Mouse (Mus musculus): ENCODE measurements around the gene Jade1. TPM values are rescaled to one million over a fixed set of nuclear protein-coding genes. Genes with fewer than 3 reads are reported as not detected.

The Jade1 gene
- polyA plus RNA-seq (2021; fragmentation: Nextera tagmentation), result 8.2 and 9.5 TPM in 2 replicates
- long read RNA-seq, experiment 1, full-length matches to known transcripts, result 9 of 38 reads
- long read RNA-seq, experiment 1, partial matches to known transcripts, result 14 of 38 reads
- long read RNA-seq, experiment 1, other reads (novel, unspliced or antisense), result 15 of 38 reads
- long read RNA-seq, experiment 2, full-length matches to known transcripts, result 43 of 110 reads
- long read RNA-seq, experiment 2, partial matches to known transcripts, result 50 of 110 reads
- long read RNA-seq, experiment 2, other reads (novel, unspliced or antisense), result 17 of 110 reads

GRCm38 (mm10) chr3:41555491-41556381, at the start of gene Jade1:
Jade1 (plus strand) TSS chr3:41555731.

Other genes starting within 250 kb of the Jade1 start
- 3.1 and 3.2 TPM in 2 replicates for gene Sclt1, start 186.8 kb downstream of the Jade1 start, polyA plus RNA-seq (2021; fragmentation: Nextera tagmentation)
- 7.6 and 12.1 TPM in 2 replicates for gene D3Ertd751e, start 186.9 kb downstream of the Jade1 start, polyA plus RNA-seq (2021; fragmentation: Nextera tagmentation)

All from layer of hippocampus, adult 6 months (tissue).